Mouse (Mus musculus): ENCODE measurements around the gene Fstl5. TPM values are rescaled to one million over a fixed set of nuclear protein-coding genes. Genes with fewer than 3 reads are reported as not detected.

The Fstl5 gene
- total RNA-seq, 1 experiment, result 0.13 TPM

- no peak for TF ChIP-seq ZC3H11A (IDR thresholded peaks at IDR 0.05; ENCODE audit: borderline replicate concordance, low read depth, low read length)
- H3K4me3 ChIP-seq (ENCODE audit: insufficient read depth in 1 of 2, low read depth in 1 of 2, low read length in 2 of 2, poor library complexity in 1 of 2, severe bottlenecking in 1 of 2), result no peak overlapping the region
- H3K36me3 ChIP-seq (ENCODE audit: control insufficient read depth, insufficient read depth, low read length, poor library complexity, severe bottlenecking), result no peaks in the 10 kb centered on the region
- DNase-seq (ENCODE audit: low read depth, low spot score), result no peak
- H3K9ac ChIP-seq (ENCODE audit: insufficient read depth, low read depth, low read length, poor library complexity, severe bottlenecking), result no peak overlapping the region
- H3K4me1 ChIP-seq (ENCODE audit: control insufficient read depth in 2 of 2, insufficient read depth in 2 of 2, low read length in 2 of 2, poor library complexity in 1 of 2), result no peaks in the 10 kb centered on the region
- H3K9me3 ChIP-seq (ENCODE audit: control insufficient read depth, insufficient read depth, low read depth, low read length), result no peaks in the 10 kb centered on the region
- in situ Hi-C loops (cut with MboI; ENCODE audit: low sequenced_read_pairs in 2 of 2, unreplicated experiment in 2 of 2), result no loop called here
- no peak overlapping the region for H3K27ac ChIP-seq (ENCODE audit: insufficient read depth, low read depth, low read length, poor library complexity, severe bottlenecking)
Measured at GRCm38 (mm10) chr3:76620044-76620443, 546.0 kb downstream of the Fstl5 start.

- no peak overlapping the region for H3K9ac ChIP-seq (ENCODE audit: insufficient read depth, low read depth, low read length, poor library complexity, severe bottlenecking)
- no peaks in the 10 kb centered on the region for H3K36me3 ChIP-seq (ENCODE audit: control insufficient read depth, insufficient read depth, low read length, poor library complexity, severe bottlenecking)
- no peak overlapping the region for H3K27ac ChIP-seq (ENCODE audit: insufficient read depth, low read depth, low read length, poor library complexity, severe bottlenecking)
- no peaks in the 10 kb centered on the region for H3K9me3 ChIP-seq (ENCODE audit: control insufficient read depth, insufficient read depth, low read depth, low read length)
- H3K4me1 ChIP-seq (ENCODE audit: control insufficient read depth in 2 of 2, insufficient read depth in 2 of 2, low read length in 2 of 2, poor library complexity in 1 of 2), result no peaks in the 10 kb centered on the region
- DNase-seq (ENCODE audit: low read depth, low spot score), result no peak
- in situ Hi-C loops (cut with MboI; ENCODE audit: low sequenced_read_pairs in 2 of 2, unreplicated experiment in 2 of 2), result no loop called here
- no peak for TF ChIP-seq MAFK (IDR thresholded peaks at IDR 0.05; ENCODE audit: insufficient read depth, low read depth, low read length)
- TF ChIP-seq ZNF384 (IDR thresholded peaks at IDR 0.05; ENCODE audit: low read depth, low read length), result no peak
- TF ChIP-seq HCFC1 (IDR thresholded peaks at IDR 0.05; ENCODE audit: borderline replicate concordance, insufficient read depth, low read length), result no peak
- no peak for TF ChIP-seq ZC3H11A (IDR thresholded peaks at IDR 0.05; ENCODE audit: borderline replicate concordance, low read depth, low read length)
- TF ChIP-seq CHD2 (IDR thresholded peaks at IDR 0.05; ENCODE audit: low read depth, low read length), result no peak
- H3K4me3 ChIP-seq (ENCODE audit: insufficient read depth in 1 of 2, low read depth in 1 of 2, low read length in 2 of 2, poor library complexity in 1 of 2, severe bottlenecking in 1 of 2), result no peak overlapping the region
Measured at GRCm38 (mm10) chr3:76654243-76654642, 580.2 kb downstream of the Fstl5 start.

- no peaks in the 10 kb centered on the region for H3K9me3 ChIP-seq (ENCODE audit: control insufficient read depth, insufficient read depth, low read depth, low read length)
- H3K36me3 ChIP-seq (ENCODE audit: control insufficient read depth, insufficient read depth, low read length, poor library complexity, severe bottlenecking), result no peaks in the 10 kb centered on the region
- H3K27ac ChIP-seq (ENCODE audit: insufficient read depth, low read depth, low read length, poor library complexity, severe bottlenecking), result no peak overlapping the region
- no peaks in the 10 kb centered on the region for H3K4me1 ChIP-seq (ENCODE audit: control insufficient read depth in 2 of 2, insufficient read depth in 2 of 2, low read length in 2 of 2, poor library complexity in 1 of 2)
- TF ChIP-seq ZC3H11A (IDR thresholded peaks at IDR 0.05; ENCODE audit: borderline replicate concordance, low read depth, low read length) (no peak), CHD2 (IDR thresholded peaks at IDR 0.05; ENCODE audit: low read depth, low read length) (no peak), ZNF384 (IDR thresholded peaks at IDR 0.05; ENCODE audit: low read depth, low read length) (no peak), MAFK (IDR thresholded peaks at IDR 0.05; ENCODE audit: insufficient read depth, low read depth, low read length) (no peak), HCFC1 (IDR thresholded peaks at IDR 0.05; ENCODE audit: borderline replicate concordance, insufficient read depth, low read length) (no peak)
- no peak overlapping the region for H3K9ac ChIP-seq (ENCODE audit: insufficient read depth, low read depth, low read length, poor library complexity, severe bottlenecking)
- DNase-seq (ENCODE audit: low read depth, low spot score), result no peak
- H3K4me3 ChIP-seq (ENCODE audit: insufficient read depth in 1 of 2, low read depth in 1 of 2, low read length in 2 of 2, poor library complexity in 1 of 2, severe bottlenecking in 1 of 2), result no peak overlapping the region
- in situ Hi-C loops (cut with MboI; ENCODE audit: low sequenced_read_pairs in 2 of 2, unreplicated experiment in 2 of 2), result no loop called here
Measured at GRCm38 (mm10) chr3:76670859-76671258, 596.8 kb downstream of the Fstl5 start.

- H3K27ac ChIP-seq (ENCODE audit: insufficient read depth, low read depth, low read length, poor library complexity, severe bottlenecking), result no peak overlapping the region
- H3K4me1 ChIP-seq (ENCODE audit: control insufficient read depth in 2 of 2, insufficient read depth in 2 of 2, low read length in 2 of 2, poor library complexity in 1 of 2), result no peaks in the 10 kb centered on the region
- no peaks in the 10 kb centered on the region for H3K9me3 ChIP-seq (ENCODE audit: control insufficient read depth, insufficient read depth, low read depth, low read length)
- no peaks in the 10 kb centered on the region for H3K36me3 ChIP-seq (ENCODE audit: control insufficient read depth, insufficient read depth, low read length, poor library complexity, severe bottlenecking)
- in situ Hi-C loops (cut with MboI; ENCODE audit: low sequenced_read_pairs in 2 of 2, unreplicated experiment in 2 of 2), result no loop called here
- no peak for TF ChIP-seq ZNF384 (IDR thresholded peaks at IDR 0.05; ENCODE audit: low read depth, low read length)
- TF ChIP-seq MAFK (IDR thresholded peaks at IDR 0.05; ENCODE audit: insufficient read depth, low read depth, low read length), result no peak
- no peak for TF ChIP-seq ZC3H11A (IDR thresholded peaks at IDR 0.05; ENCODE audit: borderline replicate concordance, low read depth, low read length)
- no peak for TF ChIP-seq CHD2 (IDR thresholded peaks at IDR 0.05; ENCODE audit: low read depth, low read length)
- TF ChIP-seq HCFC1 (IDR thresholded peaks at IDR 0.05; ENCODE audit: borderline replicate concordance, insufficient read depth, low read length), result no peak
- no peak overlapping the region for H3K4me3 ChIP-seq (ENCODE audit: insufficient read depth in 1 of 2, low read depth in 1 of 2, low read length in 2 of 2, poor library complexity in 1 of 2, severe bottlenecking in 1 of 2)
- DNase-seq (ENCODE audit: low read depth, low spot score), result no peak
- H3K9ac ChIP-seq (ENCODE audit: insufficient read depth, low read depth, low read length, poor library complexity, severe bottlenecking), result no peak overlapping the region
Measured at GRCm38 (mm10) chr3:76676006-76676405, 601.9 kb downstream of the Fstl5 start.

- no peak overlapping the region for H3K9ac ChIP-seq (ENCODE audit: insufficient read depth, low read depth, low read length, poor library complexity, severe bottlenecking)
- H3K36me3 ChIP-seq (ENCODE audit: control insufficient read depth, insufficient read depth, low read length, poor library complexity, severe bottlenecking), result no peaks in the 10 kb centered on the region
- TF ChIP-seq ZC3H11A (IDR thresholded peaks at IDR 0.05; ENCODE audit: borderline replicate concordance, low read depth, low read length) (no peak), HCFC1 (IDR thresholded peaks at IDR 0.05; ENCODE audit: borderline replicate concordance, insufficient read depth, low read length) (no peak), ZNF384 (IDR thresholded peaks at IDR 0.05; ENCODE audit: low read depth, low read length) (no peak)
- H3K9me3 ChIP-seq (ENCODE audit: control insufficient read depth, insufficient read depth, low read depth, low read length), result no peaks in the 10 kb centered on the region
- in situ Hi-C loops (cut with MboI; ENCODE audit: low sequenced_read_pairs in 2 of 2, unreplicated experiment in 2 of 2), result no loop called here
- H3K4me1 ChIP-seq (ENCODE audit: control insufficient read depth in 2 of 2, insufficient read depth in 2 of 2, low read length in 2 of 2, poor library complexity in 1 of 2), result no peaks in the 10 kb centered on the region
- H3K27ac ChIP-seq (ENCODE audit: insufficient read depth, low read depth, low read length, poor library complexity, severe bottlenecking), result no peak overlapping the region
- H3K4me3 ChIP-seq (ENCODE audit: insufficient read depth in 1 of 2, low read depth in 1 of 2, low read length in 2 of 2, poor library complexity in 1 of 2, severe bottlenecking in 1 of 2), result no peak overlapping the region
- DNase-seq (ENCODE audit: low read depth, low spot score), result no peak
Measured at GRCm38 (mm10) chr3:76679853-76680545, 605.9 kb downstream of the Fstl5 start.

All from ES-E14 (cell line).